Mouse (Mus musculus) sigmoid colon, adult 10 weeks (tissue): ENCODE results near the gene Rps8. TPM values are rescaled to one million over a fixed set of nuclear protein-coding genes. Genes with fewer than 3 reads are reported as not detected.

Source experiments
- polyA plus RNA-seq: library from polyadenylated mRNA; stranded (reverse); fragments of 350-450 nt; fragmentation: Illumina TruSeq; extraction: RNeasy Lipid Tissue Mini Kit (QIAGEN cat#74804); gene quantifications from one replicate; pipeline ENCODE4 v1.2.3, GENCODE M21; 2014; ENCODE audit warnings: low read depth, low replicate concordance

Rps8 gene
- 161 TPM for polyA plus RNA-seq

DNA sequence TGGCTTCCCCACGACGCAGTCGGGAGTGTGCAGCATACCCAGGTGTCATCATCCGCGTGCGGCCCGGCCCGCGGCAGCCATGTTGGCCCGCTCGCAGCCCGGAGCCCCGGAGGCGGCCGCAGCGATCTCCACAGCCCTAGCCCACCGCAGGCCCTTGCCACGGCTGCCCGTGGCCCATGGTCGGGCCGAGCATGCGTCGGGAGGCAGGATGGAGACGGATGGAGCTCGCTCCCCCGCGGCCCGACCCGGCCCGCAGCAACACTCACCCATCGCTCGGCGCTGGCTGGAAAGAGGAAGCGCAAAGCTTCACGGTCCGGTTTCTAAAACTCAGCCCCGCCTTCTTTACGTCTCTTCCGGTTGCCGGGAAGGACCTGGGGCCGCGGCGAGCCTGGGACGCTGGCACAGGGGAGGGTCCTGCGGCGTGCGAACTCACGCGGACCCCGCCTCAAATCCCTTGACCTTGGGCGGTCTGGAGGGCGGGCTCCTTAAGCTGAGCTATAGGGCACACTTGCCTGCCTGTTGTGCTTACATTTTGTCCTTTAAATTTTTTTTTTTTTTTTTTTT lies at the start of gene Rps8:
Gene Rps8, minus strand, starts transcription at position 452 of the 564 bp plus-strand sequence.

GRCm38 (mm10) chr4:117181863-117182758 lies 26.1 kb upstream of the Rps8 start, which contains the start of gene Kif2c:
Gene Kif2c, minus strand, starts transcription at chr4:117182639.

DNA sequence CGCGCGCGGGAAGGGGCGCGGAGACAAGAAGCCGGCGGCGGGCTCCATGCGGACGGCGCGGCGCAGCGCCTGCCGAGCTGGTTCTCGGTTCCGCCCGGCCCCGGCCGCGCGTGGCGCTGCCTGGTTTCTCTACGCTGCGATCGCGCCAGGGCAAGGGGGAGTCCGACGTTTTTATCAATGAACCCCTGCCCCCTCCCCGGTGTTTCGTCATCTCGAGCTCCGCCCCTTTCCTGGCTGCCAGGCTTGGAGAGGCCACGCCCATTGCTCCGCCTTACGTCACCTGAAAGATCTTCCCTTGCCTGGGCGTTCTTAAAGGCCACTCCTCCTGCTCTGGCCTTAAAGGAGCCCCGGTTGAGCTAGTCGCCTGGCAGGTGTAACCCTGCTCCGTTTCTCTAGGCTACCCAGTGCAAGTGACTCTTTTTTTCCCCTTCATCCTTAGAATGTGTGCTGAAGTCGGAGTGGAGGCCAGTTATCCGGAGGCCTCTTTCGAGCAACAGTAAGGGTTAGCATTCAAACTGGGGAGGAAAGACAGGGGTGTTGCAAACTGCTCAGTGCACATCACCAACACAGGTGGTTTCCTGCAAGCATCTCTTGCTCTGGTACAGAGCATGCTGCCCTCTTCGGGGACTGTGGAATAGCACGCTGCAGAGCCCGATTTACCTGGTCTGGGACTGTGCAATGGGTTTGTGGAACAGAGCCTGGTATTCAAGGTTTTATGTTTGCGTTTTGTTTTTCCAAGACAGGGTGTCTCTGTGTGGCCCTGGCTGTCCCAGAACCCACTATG lies 22.0 kb downstream of the Rps8 start, which contains the start of gene Plk3:
Gene Plk3, minus strand, starts transcription at position 147 of the 784 bp plus-strand sequence.

DNA sequence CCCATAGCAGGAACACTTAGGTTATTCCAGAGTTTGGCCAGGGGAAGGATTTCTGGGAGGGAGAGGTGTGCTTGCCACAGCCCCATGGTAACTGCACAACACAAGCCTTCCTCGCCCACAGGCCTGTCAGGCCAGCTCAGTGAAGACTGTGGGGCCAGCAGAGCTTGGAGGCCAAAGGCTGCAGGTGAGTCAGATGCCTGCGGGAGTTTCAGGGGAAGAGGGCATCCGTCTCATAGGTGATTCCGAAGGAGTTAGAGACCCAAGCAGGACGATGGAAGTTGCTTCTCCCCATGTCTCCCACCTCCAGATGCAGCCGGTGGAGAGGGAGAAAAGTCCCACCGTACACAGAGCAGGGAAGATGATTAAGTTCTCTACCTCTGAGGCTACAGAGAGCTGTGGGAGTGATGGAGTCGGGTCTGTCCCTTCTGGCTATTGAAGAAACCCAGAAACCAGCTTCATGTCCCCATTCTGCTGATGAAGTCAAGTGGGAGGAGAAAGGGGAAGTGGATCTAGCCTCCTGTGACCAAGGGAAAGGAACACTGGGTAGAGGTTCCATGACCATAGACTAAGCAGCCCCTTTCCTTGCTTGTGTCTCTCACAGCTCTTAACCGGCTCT lies 29.3 kb downstream of the Rps8 start, which contains the start of gene Tctex1d4:
Gene Tctex1d4, plus strand, starts transcription at position 120 of the 616 bp plus-strand sequence.

GRCm38 (mm10) chr4:117125348-117125909 lies 30.6 kb downstream of the Rps8 start, which contains the start of gene Btbd19:
Gene Btbd19, minus strand, starts transcription at chr4:117125725.

Other genes starting within 250 kb of the Rps8 start
- gene Urod, start 161.8 kb downstream of the Rps8 start, polyA plus RNA-seq, result 7.3 TPM
- gene Hectd3, start 160.9 kb downstream of the Rps8 start, polyA plus RNA-seq, result 15.8 TPM
- 14.4 TPM for gene Eif2b3, start 136.8 kb downstream of the Rps8 start, polyA plus RNA-seq
- not detected for gene Ptch2, start 60.2 kb downstream of the Rps8 start, polyA plus RNA-seq
- 2.7 TPM for gene Btbd19, start 30.5 kb downstream of the Rps8 start, polyA plus RNA-seq
- gene Tctex1d4, start 29.4 kb downstream of the Rps8 start, polyA plus RNA-seq, result not detected
- gene Plk3, start 22.3 kb downstream of the Rps8 start, polyA plus RNA-seq, result 2.1 TPM
- gene Kif2c, start 26.4 kb upstream of the Rps8 start, polyA plus RNA-seq, result 2.1 TPM
- gene Tmem53, start 95.7 kb upstream of the Rps8 start, polyA plus RNA-seq, result 0.57 TPM
- gene Armh1, start 95.9 kb upstream of the Rps8 start, polyA plus RNA-seq, result not detected